Mouse (Mus musculus) frontal cortex, postnatal 25 days (tissue): ENCODE measurements around the gene Syt7.

Experiments used
- DNase-seq, 2 experiments: peaks; one replicate each; pipeline ENCODE4 v3.0.0; 2022; ENCODE audit warnings: low spot score in 2 of 2

The Syt7 gene

DNA sequence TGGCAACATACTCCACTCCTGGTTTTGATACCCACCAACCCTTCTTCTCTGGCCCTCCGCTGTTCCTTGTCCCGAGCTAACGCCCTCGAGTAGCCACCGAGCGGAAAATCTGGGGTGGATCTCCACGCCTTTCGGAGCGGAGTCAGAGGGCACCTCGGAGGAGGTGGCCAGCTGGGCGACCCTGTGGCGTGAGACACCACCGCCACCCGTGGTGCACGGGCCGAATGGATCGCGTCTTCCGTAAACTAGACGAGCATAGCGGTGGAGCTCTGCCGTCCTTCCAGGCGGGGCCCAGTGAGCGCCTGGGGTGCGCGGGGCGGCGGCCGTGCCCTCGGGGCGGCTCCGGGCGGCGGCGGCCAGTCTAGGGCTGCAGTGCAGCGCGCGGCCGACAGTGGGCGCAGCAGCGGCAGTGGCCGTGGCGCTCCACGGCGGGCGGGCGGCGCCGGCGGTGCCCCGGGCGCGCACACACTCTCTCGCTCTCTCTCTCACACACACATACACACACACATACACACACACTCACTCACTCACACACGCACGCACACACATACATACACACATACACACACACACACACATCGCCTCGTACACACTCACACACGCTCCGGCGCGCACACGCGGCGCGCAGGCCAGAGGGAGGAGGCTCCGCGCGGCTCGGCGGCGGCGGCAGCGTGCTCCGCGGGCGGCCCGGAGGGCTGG, at the start of gene Syt7:
Syt7 (plus strand) TSS at position 476 of the 699 bp plus-strand sequence.
- DNase-seq, result peak; percentile 66 to 69

DNA sequence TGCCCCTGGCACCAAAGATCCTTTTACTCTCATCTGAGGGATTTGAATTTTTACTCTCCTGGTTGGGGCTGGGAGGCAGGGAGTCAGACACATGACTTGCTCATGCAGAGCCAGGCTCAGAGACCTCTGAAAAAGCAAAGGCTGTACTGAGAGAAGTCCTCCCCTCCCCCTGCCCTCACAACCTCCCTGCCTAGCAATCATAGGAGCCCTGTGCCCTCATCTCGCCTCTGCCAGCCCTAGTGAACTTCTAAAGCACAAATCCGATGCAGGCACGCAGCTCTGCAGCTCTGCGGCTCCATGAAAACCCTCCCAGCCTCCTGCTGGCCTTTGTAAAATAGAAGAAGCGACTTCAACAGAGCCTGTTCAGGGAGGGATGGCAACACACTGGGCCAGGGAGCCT, 49.6 kb upstream of the Syt7 start:
- no peak for DNase-seq

DNA sequence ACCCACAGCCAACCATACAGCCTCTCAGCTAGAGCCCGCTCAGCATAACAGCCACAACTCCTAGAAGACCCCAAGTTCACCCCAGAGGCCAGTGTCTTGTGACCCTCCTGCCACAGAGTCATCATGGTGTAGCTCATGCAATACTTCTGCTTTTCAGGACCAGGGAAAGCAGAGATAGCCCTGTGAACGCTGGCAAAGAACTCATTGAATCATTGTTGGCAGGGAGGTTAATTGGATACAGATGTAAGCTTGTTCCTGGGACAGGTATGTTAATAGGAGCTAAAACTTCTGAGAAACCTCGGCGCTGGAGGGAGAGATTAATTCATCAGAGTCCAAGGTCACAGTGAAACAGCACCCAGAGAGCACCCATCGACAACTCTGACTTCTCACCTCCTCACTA, 48.2 kb upstream of the Syt7 start:
- no peak for DNase-seq

DNA sequence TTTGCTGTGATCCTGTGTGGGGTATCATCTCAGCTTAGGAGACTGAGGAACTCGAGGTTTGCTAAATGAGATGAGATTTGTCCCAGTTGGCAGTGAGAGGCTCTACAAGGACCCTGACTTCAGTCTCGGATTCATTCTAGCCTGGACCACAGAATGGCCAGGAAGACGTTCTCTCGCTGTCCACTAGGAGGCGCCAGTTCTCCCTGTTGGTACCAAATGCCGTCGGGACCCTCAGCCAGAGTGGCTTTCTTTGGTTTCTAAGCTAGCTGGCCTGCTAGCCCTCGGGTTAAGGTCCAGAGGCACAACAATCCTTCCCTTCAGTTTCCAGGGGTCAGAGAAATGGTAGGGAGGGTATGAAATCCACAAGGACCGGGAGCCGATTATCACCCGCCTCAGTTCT, 47.7 kb upstream of the Syt7 start:
- DNase-seq, result peak; percentile 48 to 59

DNA sequence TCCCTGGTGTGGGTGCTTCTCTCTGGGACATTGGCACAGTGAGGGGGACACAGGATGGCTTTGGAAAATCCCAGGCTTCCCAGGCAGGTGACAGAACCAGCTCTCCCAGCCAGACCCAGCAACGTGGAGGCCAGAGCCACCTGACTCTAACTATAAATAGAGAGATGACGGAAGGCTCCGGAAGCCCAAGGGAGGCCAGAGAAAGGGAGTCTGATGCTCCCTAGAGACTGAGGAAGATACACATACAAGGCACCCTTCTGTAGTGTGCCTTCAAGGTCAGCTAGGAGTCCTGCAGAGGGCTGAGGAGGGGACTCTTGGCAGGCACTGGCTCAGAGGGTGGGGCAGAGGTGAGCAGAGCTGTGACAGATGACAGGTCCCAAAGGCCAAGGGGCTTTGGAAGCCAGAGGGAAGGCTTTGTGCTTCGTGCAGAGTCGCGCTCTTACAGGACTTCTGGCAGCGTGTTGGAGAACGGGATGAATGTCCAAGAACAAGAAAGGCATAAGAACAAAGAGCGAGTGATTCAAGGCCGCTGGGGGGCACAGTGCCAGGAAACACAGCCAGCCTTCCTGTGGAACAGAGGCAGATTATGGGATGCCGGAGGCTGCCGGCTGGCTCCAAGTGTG, 47.0 kb upstream of the Syt7 start:
- peak; percentile 67 to 69 for DNase-seq

DNA sequence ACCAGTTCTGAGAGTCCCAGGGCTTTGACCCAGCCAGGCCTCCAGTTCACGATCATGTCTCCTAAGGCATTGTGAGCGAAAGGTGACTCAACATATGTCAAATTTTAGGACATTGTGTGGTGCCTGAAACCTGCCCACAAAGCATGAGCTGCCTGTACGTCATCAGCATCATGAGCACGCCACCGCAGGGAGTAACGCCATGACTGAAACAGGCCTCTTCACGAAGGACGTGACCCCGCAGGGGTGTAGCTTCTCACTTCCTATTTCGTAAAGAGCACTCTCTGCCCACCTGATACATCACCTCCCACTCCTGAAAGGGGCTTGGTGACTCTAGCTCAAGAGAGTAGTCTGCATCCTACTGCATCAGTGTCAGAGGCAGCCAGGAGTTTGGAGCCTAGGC, 45.0 kb upstream of the Syt7 start:
- no peak for DNase-seq

DNA sequence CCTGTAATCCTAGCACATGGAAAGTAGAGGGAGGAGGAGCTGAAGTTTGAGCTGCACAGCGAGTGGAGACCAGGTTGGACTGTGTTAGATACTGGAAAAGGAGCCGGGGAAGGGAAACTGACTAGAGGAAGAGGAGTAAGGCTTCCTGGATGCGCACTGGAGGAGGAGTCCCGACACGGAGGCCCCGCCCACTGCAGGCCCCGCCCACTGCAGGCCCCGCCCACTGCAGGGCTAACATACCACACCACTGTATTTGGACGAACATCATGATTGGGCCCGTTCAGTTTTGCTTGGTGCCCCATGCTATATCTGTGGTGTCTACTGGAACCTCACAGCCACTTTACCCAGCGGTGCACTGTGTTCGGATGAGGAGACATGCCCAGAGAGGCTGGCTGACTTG, 43.2 kb upstream of the Syt7 start:
- DNase-seq, result no peak

DNA sequence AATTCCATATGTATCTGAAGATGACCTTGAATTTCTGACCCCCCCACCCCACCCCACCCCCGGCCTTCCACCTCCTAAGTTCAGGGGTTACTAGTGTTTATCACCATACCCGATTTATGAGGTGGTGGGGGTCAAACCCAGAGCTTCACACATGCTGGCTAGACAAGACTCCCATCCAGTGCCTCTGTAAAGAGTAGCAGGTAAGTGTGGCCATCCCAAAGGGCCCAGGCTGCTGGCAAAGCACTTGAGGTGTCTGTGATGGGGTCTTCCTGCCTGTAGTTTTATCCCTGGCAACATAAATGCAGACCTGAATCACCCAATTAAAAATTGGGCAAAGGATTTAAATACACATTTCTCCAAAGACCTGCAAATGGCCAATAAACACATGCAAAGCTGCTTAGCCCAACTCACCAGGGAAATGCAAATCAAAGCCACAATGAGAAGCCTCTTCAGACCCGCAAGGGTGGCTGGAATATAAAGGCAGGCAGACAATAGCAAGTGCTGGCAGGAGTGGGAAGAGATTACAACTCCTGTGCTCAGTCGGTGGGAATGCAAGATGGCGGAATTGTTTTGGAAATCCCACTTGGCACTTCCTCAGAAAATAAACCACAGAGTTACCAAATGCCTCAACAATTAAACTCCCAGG, 41.1 kb upstream of the Syt7 start:
- DNase-seq, result no peak

DNA sequence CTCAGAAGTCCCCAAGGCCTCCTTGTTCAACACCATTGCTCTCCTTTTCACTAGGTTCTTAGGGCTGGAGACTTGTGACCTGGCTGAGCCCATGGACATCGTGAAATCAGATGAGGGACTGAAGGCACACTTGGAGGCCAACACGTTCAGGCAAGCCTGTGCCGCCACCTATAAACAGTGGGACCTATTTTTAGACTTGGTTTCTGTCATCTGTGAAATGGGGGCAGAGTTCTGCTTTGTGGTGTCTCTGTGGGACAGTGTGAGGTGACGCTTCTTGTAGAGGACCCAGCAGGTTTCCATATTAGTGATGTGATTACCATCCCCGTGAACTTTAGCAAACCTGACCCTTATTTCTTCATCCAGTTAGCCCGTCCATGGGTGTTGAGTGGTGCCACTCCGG, 36.7 kb upstream of the Syt7 start:
- no peak for DNase-seq

DNA sequence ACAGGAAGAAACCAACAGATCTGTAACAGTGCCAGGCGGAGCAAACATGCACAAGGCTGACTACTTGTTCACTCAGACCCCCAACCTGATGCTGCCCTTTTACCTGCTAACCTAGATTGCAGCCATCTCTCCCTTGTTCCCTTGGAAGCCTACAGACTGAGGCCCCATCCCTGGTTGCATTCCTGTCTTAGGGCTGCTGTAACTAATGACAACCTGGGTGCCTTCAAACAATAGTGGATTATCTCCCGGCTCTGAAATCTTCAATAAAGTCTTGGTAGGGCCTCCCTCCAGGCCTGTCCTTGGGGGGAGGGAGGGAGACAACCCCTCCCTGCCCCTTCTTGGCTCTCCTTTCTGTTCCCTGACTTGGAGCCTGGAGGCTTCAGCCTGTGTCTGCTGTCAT, 34.1 kb upstream of the Syt7 start:
- no peak for DNase-seq

DNA sequence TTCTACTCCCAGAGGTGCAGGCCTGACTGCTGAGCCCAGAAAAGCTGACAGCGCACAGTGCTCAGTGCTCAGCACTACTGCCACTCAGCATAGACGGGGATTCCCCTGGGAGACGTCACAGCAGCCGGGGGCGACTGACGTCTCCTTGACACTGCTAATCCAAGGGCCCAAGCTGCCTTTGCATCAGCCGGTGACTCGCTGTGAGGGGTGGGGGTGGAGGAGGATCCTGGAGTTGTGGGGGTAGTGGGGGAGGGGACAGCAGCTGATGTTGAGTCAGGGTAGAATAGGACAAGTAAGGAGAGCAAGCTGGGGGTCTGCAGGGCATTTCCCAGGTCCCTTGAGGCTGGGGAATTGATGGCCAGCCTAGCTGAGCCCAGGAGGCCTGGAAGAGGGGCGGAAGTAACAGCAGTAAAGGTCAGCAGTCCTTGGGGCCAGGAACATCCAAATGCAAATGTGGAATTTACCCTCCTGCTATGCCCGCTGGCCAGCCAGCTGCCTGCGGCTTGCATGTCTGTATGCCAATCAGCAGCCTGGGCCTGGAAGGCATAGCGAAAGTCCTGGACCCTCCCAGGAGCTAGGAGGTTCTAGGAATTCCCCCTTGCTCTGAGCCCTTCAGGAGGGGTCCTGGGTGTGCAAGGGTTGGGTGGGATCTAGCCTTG, 31.9 kb upstream of the Syt7 start:
- DNase-seq, result no peak

DNA sequence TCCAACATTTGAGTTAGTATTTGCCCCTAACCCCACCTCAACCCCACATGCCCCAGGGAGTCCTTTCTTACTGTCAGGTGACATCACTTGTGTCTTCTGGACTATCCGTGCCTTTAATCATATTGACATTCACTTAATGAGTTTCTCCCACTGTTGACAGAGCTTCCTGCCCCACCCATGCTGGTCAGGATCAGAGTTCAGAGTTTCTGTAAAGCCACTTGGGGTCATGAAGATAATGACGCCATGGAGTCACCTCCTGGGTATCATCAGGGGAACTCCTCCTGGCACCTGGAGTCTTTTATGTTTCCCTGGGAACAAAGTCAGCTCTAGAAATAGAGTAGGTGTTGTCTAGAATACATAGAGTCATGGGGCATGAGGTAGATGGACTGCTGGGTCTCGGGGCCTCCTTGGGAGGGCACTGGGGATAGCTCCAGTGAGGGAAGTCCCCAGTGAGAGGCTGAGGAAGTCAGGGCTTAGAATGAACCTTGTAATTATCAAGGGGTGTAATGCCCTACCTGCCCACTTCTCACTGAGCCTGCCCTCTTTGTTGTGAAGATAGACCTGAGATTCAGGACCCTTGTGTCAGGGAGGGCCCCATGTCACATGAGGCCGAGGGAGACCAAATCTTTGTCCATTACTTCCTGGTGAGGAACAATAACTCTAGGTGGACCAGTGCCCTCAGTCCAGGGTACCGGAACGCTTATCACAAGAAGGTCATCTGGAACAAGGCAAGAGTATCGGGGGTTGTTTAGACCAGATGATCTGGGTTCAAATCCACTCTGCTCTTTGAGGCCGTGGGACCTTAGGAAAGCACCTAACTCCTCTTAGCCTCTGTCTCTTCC, 29.6 kb upstream of the Syt7 start:
- no peak for DNase-seq

DNA sequence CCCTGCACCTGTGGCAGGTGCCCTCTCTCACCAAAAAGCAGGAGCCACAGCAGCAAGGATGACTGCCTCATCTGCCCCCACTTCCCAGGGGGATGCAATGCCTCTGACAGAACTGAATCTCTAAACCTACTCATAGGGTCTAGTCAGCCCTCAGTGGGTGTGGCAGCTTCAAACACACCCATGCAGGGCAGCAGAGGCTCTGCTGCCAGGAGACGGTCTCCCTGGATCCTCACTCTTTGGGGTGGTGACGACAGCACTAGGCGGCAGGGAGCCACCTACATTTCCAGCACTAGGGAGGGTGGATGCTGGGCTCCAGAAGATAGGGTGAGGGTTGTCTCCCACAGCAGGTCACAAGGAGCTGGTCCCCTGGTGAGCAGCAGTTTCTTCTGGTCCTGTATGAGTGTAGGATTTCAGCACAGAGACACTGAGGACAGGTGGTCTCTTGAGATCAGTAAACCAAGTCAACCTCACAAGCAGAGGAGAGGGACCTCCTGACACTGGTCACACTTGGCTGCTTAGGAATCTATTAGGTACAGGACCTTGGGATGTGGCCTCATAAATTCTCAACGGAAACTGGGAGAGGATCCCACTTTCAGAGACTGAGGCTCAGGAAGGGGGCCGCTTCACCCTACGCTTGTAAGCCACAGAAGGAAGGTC, 26.3 kb upstream of the Syt7 start:
- DNase-seq, result peak in 1 of 2 experiments; percentile 33

DNA sequence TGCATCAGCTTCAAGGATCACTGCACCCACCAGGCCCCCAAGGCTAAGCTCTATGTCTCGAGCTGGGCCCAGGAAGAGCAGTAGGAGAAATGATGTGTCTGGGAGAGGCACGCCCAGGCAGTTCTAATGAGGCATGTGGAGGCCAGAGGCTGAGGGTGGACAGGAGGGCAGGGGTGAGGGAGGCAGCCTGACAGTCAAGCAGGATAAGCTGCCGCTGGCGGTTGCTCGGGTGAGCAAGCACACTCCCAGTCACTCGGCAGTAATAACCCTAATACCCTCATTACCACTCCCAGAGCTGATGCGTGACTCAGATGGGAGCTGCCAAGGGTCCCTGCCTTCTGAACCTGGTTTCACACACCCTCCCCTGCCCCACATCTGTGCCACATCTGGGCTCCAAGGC, 25.0 kb upstream of the Syt7 start:
- DNase-seq, result no peak

DNA sequence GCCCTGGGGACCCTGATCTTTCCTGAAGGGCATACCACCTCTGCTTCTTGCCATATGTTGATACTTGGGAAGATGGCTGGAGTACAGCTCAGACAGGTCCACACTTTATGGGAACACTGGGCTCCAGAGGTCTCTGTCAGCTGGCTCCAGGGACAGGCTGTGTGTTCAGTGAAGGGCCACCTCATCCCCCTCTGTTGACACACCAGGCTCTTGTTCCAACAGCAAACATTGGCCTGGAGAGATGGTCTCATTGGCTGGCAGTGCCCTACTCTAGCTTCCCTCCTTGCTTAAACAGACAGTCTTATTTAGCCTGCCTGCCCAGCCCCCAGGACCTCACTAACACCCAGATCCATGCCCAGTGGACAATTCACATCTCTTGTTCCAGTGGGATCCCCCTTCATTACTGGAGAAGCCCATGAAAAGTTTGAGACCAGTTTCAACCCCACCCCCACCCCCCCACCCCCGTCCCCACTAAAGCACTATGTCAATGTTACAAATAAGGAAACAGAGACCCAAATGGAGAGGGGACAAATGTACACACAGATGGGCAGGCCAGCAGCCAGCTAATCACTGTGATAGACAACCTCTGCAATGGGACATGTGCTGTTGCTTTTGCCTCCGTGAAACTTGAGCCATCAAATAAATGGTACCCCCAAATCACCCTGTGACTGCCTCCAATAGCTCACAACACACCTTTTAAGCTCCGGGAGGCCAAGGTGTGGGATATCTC, 22.6 kb upstream of the Syt7 start:
- DNase-seq, result no peak

DNA sequence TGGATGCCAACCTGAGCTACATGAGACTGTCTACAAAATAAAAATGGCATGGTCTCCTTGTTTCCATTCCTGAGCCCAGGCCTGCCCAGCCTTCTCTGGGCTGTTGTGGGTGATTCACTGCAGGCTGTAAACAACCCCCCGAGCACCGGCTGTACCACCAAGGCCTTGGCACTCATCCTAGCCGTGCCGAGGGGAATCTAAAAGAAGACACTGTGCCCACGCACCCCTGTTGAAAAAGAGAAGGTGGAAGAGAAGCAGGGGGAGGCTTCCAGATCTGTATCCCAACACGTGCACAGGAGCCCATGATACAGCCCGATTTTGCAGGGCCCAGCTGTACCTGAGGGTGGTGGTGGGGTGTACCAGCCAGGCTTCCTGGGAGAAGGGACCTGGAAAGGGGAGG, 21.1 kb upstream of the Syt7 start:
- peak in 1 of 2 experiments; percentile 57 for DNase-seq

DNA sequence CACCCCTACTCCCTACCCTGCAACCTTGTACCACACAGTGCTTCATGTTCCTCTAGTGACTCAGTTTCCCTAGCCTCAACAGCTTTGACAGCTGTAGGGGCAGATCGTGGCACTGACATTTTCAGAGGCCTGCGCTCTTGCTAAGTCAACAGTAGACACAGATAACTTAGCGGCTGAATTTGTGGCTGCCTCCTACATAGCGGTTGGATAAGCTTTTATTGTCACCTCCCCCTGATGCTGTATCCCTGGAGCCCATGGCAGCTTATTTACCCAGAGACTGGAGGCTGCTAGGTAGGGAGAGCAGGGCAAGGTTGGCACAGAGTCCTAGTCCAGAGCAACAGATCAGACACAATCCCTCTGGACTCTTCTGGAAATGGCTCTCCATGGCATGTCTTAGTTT, 19.0 kb upstream of the Syt7 start:
- DNase-seq, result no peak

DNA sequence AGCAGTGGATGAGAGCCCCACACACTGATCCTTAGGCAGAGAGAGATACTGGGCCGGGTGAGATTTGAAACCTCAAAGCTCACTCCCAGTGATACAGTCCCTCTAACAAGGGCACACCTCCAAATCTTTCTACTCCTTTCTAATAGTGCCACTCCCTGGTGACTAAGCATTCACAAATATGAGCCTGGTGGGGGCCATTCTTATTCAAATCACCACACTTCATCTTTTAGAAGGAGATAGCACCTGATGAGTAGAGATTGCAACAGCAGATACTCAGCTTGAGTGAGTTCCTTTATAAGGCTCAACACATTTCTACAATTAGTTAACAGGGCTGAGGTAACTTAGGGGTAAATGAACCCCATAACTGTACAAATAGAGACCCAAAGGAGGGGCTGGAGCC, 15.7 kb upstream of the Syt7 start:
- no peak for DNase-seq

DNA sequence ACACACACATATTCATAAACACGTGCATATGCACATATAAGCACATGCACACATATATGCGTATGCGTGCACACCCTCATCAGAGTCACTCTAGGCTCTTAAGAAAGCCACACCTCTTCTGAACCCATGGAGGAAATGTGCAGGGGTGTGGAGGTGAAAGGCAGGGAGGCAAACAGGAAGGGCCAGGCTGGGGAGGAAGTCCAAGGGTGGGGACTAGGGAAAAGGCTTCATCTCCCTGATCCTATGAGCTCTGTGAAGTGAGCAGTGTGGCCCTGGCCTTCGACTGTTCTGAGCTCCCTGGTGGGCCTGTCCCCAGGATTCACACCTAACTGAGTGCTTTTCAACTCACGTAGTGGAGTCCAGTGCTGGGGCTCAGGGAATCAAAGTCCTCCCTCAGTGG, 13.6 kb upstream of the Syt7 start:
- no peak for DNase-seq

DNA sequence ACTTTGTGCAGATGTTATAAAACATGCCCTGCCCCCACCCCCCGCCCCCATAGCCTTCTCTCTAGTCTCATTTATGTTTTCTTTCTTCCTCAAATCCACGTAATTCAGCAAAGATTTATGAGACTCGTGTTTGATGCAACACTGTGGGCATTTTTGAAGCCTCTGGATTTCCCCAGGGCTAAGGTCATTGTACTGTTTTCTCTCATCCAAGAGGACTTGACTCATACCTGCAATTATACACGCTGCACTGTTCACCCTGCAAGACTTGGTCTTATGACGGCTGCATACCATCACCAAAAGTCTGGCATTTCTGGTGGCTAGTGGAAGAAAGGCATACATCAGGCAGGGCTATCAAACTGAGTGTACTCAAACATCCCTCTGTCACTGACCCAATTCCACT, 8.9 kb upstream of the Syt7 start:
- no peak for DNase-seq

DNA sequence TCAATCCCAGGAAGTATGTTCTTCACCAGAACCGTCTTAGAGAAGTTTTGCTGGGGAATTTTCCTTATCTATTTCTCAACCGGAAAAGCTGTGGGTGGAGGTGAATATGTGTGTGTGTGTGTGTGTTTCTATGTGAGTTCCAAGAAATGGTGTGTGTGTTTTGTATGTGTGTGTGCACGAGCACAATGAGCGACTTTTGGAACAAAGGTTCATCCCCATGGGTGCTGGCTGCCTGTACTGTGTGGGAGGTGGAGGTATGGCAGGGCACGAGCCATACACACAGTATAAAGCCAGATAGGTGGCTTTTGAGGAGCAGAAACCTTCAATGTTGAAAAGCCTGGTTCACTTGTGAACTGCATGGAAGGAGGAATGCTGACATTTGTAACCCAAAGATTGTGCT, 1.2 kb upstream of the Syt7 start:
- DNase-seq, result no peak
